Mouse (Mus musculus) effector memory CD4-positive, alpha-beta T cell, adult 7 months (primary cell): ENCODE results near the gene Fgf13. TPM values are rescaled to one million over a fixed set of nuclear protein-coding genes. Genes with fewer than 3 reads are reported as not detected.

ENCODE experiments used
- polyA plus RNA-seq: library from polyadenylated mRNA; unstranded; fragments of 100-300 nt; shearing (Covaris generic); gene quantifications from one replicate; pipeline ENCODE4 v1.2.1, GENCODE M21; 2017

Gene Fgf13
- polyA plus RNA-seq: 57.4 TPM

DNA sequence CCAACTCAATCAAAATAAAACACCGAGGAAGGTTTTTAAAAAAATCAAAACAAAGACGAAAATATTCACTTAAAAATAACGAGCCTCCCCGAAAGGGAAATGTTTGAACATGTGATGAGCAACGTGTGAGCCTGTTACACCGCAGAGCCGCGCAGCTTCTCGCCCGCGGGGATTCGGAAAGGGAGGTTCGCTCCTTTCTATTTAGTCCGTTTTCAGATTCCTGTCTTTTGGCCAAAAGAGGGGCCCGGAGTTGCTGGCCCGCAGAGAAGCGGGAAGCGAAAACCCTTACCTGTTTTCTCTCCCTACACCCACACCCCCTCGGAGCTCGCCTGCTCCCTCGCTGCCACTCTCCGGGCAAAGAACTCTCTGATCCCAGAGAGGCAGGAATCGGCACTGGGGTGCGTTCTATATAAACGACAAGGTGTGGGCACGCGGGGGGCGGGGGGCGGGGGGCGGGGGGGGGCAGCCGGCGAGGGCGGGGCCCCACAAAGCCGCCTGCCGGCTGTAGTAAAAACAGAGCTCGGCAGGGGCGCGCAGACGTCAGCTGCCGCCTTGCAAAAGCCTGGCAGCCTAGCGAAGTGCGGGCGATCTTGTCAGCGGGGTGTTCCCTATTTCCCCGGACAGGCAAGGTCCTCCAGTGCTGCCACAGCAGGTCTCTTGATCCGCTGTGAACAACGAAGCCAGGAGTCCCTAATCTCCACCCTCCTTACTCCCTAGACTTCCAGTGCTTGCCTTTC lies at the start of gene Fgf13:
TSS of gene Fgf13 (minus strand) at position 377 of the 737 bp plus-strand sequence.

